Mouse (Mus musculus) embryonic facial prominence, embryonic 12.5 days (tissue): ENCODE results near the gene Ric8b. TPM values are rescaled to one million over a fixed set of nuclear protein-coding genes. Genes with fewer than 3 reads are reported as not detected.

Experiments
- ATAC-seq: fragments of 200-750 bp; cut with Nextera tagmentation; 2 replicates; pipeline ENCODE4 v1.8.0; 2017; ENCODE audit not compliant: insufficient number of reproducible peaks, insufficient read depth, low FRiP score, low TSS enrichment
- H3K27ac ChIP-seq: fragments of 300-500 bp; sonication (generic); 2 replicates; pipeline ENCODE4 v1.5.1; 2016; ENCODE audit warnings: mild to moderate bottlenecking
- H3K27me3 ChIP-seq: fragments of 300-500 bp; sonication (generic); 2 replicates; pipeline ENCODE4 v1.6.1; 2016; ENCODE audit warnings: mild to moderate bottlenecking, moderate library complexity
- H3K36me3 ChIP-seq: fragments of 300-500 bp; sonication (generic); 2 replicates; pipeline ENCODE4 v1.6.1; 2016; ENCODE audit warnings: mild to moderate bottlenecking
- H3K4me1 ChIP-seq: fragments of 300-500 bp; sonication (generic); 2 replicates; pipeline ENCODE4 v1.6.1; 2016
- H3K4me2 ChIP-seq: fragments of 300-500 bp; sonication (generic); replicated peaks from 2 replicates; pipeline ENCODE4 v1.6.1; 2016; ENCODE audit warnings: mild to moderate bottlenecking, moderate library complexity
- H3K4me3 ChIP-seq: fragments of 300-500 bp; sonication (generic); 2 replicates; pipeline ENCODE4 v1.5.1; 2016; ENCODE audit warnings: mild to moderate bottlenecking
- H3K9ac ChIP-seq: fragments of 300-500 bp; sonication (generic); 2 replicates; pipeline ENCODE4 v1.6.1; 2016; ENCODE audit warnings: mild to moderate bottlenecking, moderate library complexity
- H3K9me3 ChIP-seq: fragments of 300-500 bp; sonication (generic); 2 replicates; pipeline ENCODE4 v1.6.1; 2016; ENCODE audit warnings: mild to moderate bottlenecking, moderate library complexity
- WGBS: fragments of 180-500 bp; shearing (Covaris S2); methylation state at CpG from one replicate; pipeline ENCODE4 v1.1.7; 2016; 5-methylcytosine and 5-hydroxymethylcytosine counted together
- polyA plus RNA-seq: library from polyadenylated mRNA; unstranded; fragments of >200 nt; fragmentation: Nextera tagmentation; extraction: Ambion mirVana; gene quantifications from 2 replicates; pipeline ENCODE4 v1.2.1, GENCODE M21; 2016

Ric8b gene
- polyA plus RNA-seq, 1 experiment from 2014 or later, result 30.4 TPM

GRCm38 (mm10) chr10:84967645-84968044 lies 50.2 kb downstream of the Ric8b start:
- H3K27ac ChIP-seq, result no peak overlapping the region
- peaks cover 7% of the 10 kb centered on the region; the same call in 1 of the 2 replicates for H3K4me1 ChIP-seq
- WGBS, result 59% methylated on average over 6 of the region's 6 CpGs
- no peak overlapping the region for H3K4me3 ChIP-seq
- H3K36me3 ChIP-seq, result peaks cover 21% of the 10 kb centered on the region
- H3K9ac ChIP-seq, result no peak overlapping the region
- H3K9me3 ChIP-seq, result no peaks in the 10 kb centered on the region
- no peaks in the 10 kb centered on the region for H3K27me3 ChIP-seq
- no peak overlapping the region for H3K4me2 ChIP-seq
- ATAC-seq, result no peak

DNA sequence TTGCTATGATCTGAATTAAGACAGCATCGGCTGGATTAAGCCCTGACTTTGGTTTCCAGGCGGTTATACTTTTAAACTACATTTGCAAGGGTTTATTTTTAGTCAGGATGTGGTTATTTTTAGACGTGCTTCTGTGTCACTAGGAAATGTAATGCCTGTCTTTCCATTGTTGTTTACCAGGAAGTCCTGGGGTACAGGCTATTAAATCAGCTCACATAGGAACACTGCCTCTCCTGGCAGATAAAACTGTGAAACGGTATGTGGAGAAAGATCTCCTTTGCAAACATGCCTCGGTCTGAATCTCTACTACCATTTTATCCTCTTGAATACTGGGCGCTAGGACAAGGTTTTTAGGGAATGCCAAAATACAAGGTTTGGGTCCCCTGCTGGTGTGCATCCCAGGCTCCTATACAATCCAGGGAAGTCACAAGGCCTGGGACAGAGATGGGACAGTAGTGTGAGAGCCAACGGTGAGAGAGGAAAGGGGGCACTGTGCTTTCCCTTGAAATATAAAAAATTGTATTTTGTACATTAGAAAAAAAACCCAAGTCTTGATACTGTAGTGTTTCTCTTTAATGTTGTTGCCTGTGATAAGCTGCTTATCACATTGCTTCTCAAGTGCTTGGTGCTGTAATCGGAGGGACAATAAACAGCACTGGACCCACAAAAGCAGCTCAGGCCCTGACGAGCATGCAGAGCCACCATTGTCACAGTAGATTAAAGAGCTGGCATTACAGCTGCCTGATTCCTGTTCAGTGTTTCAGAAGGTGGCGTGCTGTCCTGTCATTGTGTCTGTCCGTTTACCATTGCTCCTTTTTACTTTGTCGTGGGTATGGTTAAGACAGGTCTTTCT lies 51.7 kb downstream of the Ric8b start:
- H3K9me3 ChIP-seq, result no peaks in the 10 kb centered on the region
- 59% methylated on average over 12 of the region's 12 CpGs for WGBS
- no peaks in the 10 kb centered on the region for H3K27me3 ChIP-seq
- ATAC-seq, result no peak
- H3K4me2 ChIP-seq, result no peak overlapping the region
- H3K9ac ChIP-seq, result no peak overlapping the region
- H3K4me1 ChIP-seq, result peaks cover 7% of the 10 kb centered on the region; the same call in 1 of the 2 replicates
- H3K27ac ChIP-seq, result no peak overlapping the region
- peaks cover 24% of the 10 kb centered on the region for H3K36me3 ChIP-seq
- H3K4me3 ChIP-seq, result no peak overlapping the region

- WGBS, result 83% methylated on average over 4 of the region's 4 CpGs
- Histone ChIP-seq H3K4me1 (no peaks in the 10 kb centered on the region; the same call in 1 of the 2 replicates), H3K4me3 (no peak overlapping the region), H3K9ac (no peak overlapping the region), H3K27me3 (no peaks in the 10 kb centered on the region), H3K27ac (no peak overlapping the region), H3K9me3 (no peaks in the 10 kb centered on the region), H3K36me3 (peaks cover 40% of the 10 kb centered on the region), H3K4me2 (no peak overlapping the region)
- no peak for ATAC-seq
Observed at GRCm38 (mm10) chr10:84975264-84975663, 57.8 kb downstream of the Ric8b start.

DNA sequence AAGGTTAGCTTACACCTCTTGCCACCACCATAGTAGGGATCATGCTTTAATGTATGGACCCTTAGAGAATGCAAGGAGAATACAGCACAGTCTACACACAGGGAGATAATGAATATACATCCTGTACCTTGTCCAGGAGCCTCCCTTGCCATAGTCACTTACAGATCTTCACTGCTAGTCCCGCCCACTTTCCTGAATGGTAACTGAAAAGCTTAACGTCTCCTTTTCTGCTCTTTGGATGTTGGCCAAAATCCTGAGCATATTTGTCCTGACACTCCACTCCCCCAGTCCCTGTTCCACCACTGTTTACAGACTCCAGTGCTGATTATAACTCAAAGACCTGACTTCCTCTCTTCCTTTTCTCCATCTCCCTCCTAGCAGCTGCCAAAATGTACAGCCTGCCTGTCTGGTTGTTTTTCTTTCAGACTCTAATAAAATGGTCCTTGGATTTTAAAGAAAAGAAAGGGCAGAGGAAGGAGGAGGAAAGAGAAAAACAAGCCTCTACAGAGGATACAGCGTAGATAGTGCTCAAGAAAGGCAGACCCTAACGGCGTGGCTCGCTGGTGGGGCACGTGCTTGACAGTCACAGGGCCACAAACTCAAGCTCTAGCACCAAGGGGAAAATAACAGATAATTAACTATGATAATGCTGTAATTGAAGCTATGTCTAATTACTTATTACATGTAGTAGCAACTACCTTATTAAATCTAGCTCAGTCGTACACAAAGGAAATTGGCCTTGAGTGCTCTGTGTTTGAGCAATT lies 59.4 kb downstream of the Ric8b start:
- no peaks in the 10 kb centered on the region for H3K9me3 ChIP-seq
- H3K4me3 ChIP-seq, result no peak overlapping the region
- H3K36me3 ChIP-seq, result peaks cover 41% of the 10 kb centered on the region
- no peaks in the 10 kb centered on the region; the same call in 1 of the 2 replicates for H3K4me1 ChIP-seq
- H3K27ac ChIP-seq, result no peak overlapping the region
- no peak for ATAC-seq
- no peaks in the 10 kb centered on the region for H3K27me3 ChIP-seq
- H3K9ac ChIP-seq, result no peak overlapping the region
- 72% methylated on average over 8 of the region's 8 CpGs for WGBS
- H3K4me2 ChIP-seq, result no peak overlapping the region

DNA sequence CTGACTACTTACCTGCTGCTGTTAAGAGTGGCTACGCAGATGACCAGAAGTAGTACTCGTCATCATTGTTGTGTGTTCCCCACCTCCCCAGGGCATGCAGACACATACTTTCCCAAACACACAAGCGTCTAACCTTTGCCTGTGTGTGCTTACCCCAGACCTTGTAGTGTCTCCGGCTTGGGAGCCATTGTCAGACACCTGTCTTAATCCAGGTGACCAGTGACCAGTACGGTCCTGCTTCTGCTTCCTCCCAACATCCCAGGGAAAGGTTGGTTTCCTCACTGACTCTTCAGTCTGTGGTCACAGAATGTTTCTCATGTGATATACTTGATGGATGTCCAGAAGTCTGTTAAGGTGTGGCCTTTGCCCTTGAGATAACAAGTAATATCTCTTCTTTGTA lies 62.9 kb downstream of the Ric8b start:
- 95% methylated on average over 5 of the region's 5 CpGs for WGBS
- H3K27me3 ChIP-seq, result no peaks in the 10 kb centered on the region

DNA sequence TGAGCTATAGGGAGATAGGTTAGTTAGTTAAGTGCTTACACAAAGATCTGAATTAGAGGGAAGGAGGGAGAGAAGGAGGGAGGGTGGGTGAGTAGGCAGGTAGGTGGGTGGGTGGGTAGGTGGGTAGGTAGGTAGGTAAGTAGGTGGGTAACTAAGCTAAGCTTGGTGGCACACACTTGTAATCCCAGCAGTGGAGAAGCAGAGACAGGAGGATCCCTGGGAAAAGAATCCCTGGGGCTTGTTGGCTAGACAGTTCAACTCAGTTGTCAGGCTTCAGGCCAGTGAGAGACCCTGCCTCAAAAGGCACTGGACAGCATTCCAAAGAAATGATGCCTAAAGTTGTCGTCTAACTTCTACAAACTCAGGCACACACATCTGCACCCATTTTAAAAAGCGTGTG lies 64.0 kb downstream of the Ric8b start:
- no peak overlapping the region for H3K4me2 ChIP-seq
- peaks cover 41% of the 10 kb centered on the region for H3K36me3 ChIP-seq
- H3K27me3 ChIP-seq, result peaks cover 2% of the 10 kb centered on the region; the same call in 1 of the 2 replicates
- no peaks in the 10 kb centered on the region; the same call in 1 of the 2 replicates for H3K4me1 ChIP-seq
- ATAC-seq, result no peak
- no peak overlapping the region for H3K27ac ChIP-seq
- no peaks in the 10 kb centered on the region for H3K9me3 ChIP-seq
- 97% methylated on average over 2 of the region's 2 CpGs for WGBS
- no peak overlapping the region for H3K9ac ChIP-seq
- no peak overlapping the region for H3K4me3 ChIP-seq

More for the DNA sequence above, 62.9 kb downstream of the Ric8b start:
- Histone ChIP-seq H3K4me2 (no peak overlapping the region), H3K27ac (no peak overlapping the region), H3K4me3 (no peak overlapping the region), H3K4me1 (no peaks in the 10 kb centered on the region; the same call in 1 of the 2 replicates), H3K36me3 (peaks cover 40% of the 10 kb centered on the region), H3K9me3 (no peaks in the 10 kb centered on the region), H3K9ac (no peak overlapping the region)
- ATAC-seq, result no peak

- Histone ChIP-seq H3K4me3 (no peak overlapping the region), H3K27me3 (peaks cover 2% of the 10 kb centered on the region; the same call in 1 of the 2 replicates), H3K9ac (no peak overlapping the region), H3K27ac (no peak overlapping the region), H3K36me3 (peaks cover 46% of the 10 kb centered on the region), H3K4me1 (no peaks in the 10 kb centered on the region), H3K9me3 (no peaks in the 10 kb centered on the region), H3K4me2 (no peak overlapping the region)
- ATAC-seq, result no peak
- WGBS, result 80% methylated on average over 7 of the region's 7 CpGs
Observed at GRCm38 (mm10) chr10:84982675-84983074, 65.3 kb downstream of the Ric8b start.

DNA sequence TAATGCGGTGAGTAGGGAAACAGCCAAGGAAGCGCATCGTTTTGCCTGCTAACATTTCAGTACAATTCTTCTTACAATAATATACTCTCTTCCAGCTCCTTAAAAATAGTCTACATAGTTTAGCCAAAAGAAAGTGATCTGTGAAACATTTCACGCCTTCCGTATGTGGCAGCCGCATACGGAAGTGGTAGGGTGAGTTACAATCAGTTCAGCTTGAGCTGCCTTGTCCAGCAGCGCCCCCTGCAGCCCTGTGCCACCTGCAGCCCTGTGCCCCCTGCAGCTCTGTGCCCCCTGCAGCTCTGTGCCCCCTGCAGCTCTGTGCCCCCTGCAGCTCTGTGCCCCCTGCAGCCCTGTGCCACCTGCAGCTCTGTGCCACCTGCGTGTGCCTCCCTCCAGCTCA lies 68.5 kb downstream of the Ric8b start:
- Histone ChIP-seq H3K9me3 (no peaks in the 10 kb centered on the region), H3K4me1 (no peaks in the 10 kb centered on the region), H3K4me3 (no peak overlapping the region), H3K27ac (no peak overlapping the region), H3K9ac (no peak overlapping the region), H3K4me2 (no peak overlapping the region), H3K36me3 (peaks cover 37% of the 10 kb centered on the region), H3K27me3 (peaks cover 2% of the 10 kb centered on the region; the same call in 1 of the 2 replicates)
- WGBS, result 77% methylated on average over 9 of the region's 9 CpGs
- no peak for ATAC-seq

DNA sequence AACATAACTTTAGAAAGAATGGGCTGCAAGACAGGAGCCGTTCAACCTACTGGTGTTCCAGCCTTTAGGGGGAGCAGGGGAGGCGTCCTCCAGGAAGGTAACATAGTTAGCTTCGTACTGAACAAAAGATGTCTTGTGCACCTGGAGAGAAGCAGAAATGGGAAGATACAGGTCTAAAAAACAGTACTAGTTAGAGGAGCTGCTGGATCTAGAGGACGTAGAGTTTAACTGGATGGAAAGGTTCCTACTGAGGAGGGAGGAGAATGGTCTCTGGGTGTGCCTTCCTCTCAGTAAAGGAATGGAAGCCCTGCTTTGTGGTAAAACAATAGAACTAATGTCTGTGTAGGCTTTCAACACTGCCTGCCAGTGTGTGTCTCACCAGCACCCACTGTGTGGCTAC lies 70.2 kb downstream of the Ric8b start:
- WGBS, result 78% methylated on average over 4 of the region's 4 CpGs
- peaks cover 37% of the 10 kb centered on the region for H3K36me3 ChIP-seq

DNA sequence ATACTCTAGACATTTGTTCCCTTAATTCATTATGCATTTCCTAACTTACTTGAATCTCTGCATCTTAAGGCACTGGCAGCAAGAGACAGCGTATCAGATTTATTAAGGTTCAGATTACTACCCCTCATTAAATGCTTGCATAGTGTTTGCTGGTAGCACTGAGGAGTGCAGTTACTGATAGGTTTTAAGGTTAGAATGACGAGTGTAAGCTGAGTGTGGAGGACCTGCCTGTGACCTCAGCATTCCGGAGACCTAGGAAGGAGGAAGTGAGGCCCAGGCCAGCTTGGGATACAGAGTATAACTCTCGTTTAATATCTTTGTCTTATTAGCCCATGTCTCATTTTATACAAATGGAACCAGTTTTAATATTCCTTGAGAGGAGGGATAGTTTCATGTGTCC lies 71.2 kb downstream of the Ric8b start:
- Histone ChIP-seq H3K4me1 (no peaks in the 10 kb centered on the region), H3K4me2 (no peak overlapping the region), H3K4me3 (no peak overlapping the region), H3K27ac (no peak overlapping the region), H3K36me3 (peaks cover 31% of the 10 kb centered on the region), H3K9ac (no peak overlapping the region), H3K27me3 (peaks cover 2% of the 10 kb centered on the region; the same call in 1 of the 2 replicates), H3K9me3 (no peaks in the 10 kb centered on the region)
- WGBS, result 62% methylated on average over 4 of the region's 4 CpGs
- ATAC-seq, result no peak

More for the DNA sequence above, 70.2 kb downstream of the Ric8b start:
- Histone ChIP-seq H3K27me3 (peaks cover 2% of the 10 kb centered on the region; the same call in 1 of the 2 replicates), H3K27ac (no peak overlapping the region), H3K4me3 (no peak overlapping the region), H3K4me1 (no peaks in the 10 kb centered on the region), H3K4me2 (no peak overlapping the region), H3K9ac (no peak overlapping the region), H3K9me3 (no peaks in the 10 kb centered on the region)
- no peak for ATAC-seq

DNA sequence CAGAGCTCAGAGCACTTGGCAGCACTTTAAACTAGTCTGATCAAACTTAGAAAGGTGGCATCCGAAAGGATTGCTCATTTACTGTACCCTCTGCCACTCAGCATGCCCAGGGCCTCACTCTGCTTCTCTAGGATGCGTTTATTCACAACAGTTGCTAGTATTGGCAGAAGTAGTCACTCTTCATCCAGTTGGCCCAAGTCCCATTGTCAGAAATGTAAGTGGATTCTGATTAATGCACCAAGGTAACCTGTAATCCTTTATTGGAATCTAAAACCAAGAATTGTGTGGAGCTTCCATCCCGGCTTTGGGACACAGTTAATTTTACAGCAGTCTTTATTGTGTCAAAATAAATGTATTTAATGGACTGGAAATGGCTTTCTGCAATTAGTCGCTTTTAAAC lies 76.9 kb downstream of the Ric8b start:
- no peak overlapping the region for H3K9ac ChIP-seq
- no peak for ATAC-seq
- no peaks in the 10 kb centered on the region for H3K9me3 ChIP-seq
- 88% methylated on average over 4 of the region's 4 CpGs for WGBS
- H3K4me2 ChIP-seq, result no peak overlapping the region
- H3K4me1 ChIP-seq, result no peaks in the 10 kb centered on the region
- H3K27me3 ChIP-seq, result no peaks in the 10 kb centered on the region
- H3K4me3 ChIP-seq, result no peak overlapping the region
- no peak overlapping the region for H3K27ac ChIP-seq
- peaks cover 17% of the 10 kb centered on the region for H3K36me3 ChIP-seq

DNA sequence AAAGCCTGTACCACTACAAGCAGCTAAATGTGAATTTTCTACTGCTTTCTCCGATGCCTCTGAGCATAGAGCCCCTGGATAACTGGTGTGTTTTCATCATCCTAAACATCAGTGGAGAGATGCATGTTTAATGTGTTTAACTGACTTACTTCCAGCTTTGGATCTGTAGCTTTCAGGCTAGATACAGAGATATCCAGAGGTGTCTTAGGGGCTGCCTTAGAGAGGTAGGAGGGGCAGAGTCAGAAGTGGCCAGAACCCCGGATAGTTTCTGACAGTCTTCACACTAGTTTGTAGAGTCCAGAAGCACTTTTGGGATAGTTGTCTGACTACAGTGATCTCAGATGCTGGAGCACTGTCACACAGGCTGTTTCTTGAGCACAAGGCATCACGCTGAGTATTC lies 77.6 kb downstream of the Ric8b start:
- WGBS, result 88% methylated on average over 3 of the region's 3 CpGs
- Histone ChIP-seq H3K27ac (no peak overlapping the region), H3K4me2 (no peak overlapping the region), H3K9me3 (no peaks in the 10 kb centered on the region), H3K4me1 (no peaks in the 10 kb centered on the region), H3K9ac (no peak overlapping the region), H3K27me3 (no peaks in the 10 kb centered on the region), H3K36me3 (peaks cover 11% of the 10 kb centered on the region), H3K4me3 (no peak overlapping the region)
- no peak for ATAC-seq
